Mouse (Mus musculus): ENCODE measurements around the gene Amotl1.

Gene Amotl1

DNA sequence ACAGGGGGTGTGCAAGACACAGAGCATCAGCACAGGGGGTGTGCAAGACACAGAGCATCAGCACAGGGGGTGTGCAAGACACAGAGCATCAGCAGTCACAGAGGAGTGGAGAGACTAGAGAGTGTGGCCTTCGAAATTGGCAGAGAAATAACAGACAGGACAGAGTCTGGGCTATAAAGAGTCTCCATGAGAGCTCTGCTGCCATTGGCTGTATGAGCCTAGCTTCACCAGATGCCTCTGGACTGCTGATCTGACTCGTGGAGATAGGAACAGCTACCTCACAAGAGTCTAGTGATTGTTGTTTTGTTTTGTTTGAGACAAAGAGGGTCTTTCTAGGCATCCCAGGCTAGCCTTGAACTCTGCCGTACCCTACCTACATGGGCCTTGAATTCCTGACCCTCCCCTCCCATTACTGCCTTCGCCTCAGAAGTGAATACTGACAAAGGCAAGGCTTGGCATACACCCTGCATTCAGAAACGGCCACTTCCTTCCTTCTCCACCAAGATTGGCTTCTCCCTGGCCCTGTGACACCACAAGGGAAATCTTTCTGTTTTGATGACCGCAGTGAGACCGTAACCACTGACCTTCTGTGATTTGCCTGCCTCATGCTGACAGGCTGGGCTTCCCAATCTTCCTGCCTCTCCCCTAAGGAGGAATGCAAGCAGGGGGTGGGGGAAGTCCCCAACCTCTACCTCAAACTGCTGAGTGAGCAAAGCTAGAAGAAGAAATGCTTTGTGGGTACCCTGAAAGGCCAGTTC lies 3.4 kb downstream of the Amotl1 start:
- peak; percentile 48 for DNase-seq

GRCm38 (mm10) chr9:14636244-14636643 lies 8.6 kb downstream of the Amotl1 start:
- no peak for DNase-seq

DNA sequence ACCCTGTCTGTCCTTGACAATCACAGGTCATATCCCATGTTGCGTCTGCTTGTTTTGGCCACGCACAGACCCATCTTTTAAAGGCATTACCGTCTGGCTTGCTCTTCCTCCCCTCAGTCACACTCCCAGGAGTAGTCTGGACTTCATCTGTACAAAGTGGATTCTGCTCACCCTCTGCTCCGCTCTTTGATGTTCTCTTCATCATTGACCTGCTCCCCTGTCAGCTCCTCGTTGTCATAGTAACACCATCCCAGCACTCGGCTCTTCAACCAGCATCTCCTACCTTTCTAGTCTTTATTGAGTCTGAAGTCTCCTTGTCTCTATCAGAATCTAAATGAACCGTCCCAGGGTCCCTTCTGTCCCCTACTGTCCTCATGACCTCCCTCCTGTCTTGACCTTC lies 9.3 kb downstream of the Amotl1 start:
- no peak for DNase-seq

DNA sequence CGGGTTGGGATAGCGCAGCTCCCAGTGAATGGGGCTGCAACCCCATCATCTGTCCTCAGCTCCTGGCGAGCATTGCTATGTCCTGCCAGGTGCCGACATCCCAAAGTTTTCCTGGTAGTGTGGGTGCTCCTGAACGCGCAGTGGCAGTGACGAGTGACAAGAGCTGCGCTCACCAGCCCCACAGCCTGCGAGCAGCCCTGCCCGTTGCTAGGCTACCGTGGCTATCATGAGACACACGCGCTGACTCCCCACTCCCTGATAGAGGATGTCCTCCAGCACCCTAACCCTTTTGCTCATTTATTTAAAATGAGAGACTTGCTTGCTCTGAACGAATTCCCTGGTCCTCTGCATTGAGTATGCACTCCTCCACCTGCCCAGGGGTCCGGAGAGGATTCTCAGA lies 10.7 kb downstream of the Amotl1 start:
- peak; percentile 59 for DNase-seq

DNA sequence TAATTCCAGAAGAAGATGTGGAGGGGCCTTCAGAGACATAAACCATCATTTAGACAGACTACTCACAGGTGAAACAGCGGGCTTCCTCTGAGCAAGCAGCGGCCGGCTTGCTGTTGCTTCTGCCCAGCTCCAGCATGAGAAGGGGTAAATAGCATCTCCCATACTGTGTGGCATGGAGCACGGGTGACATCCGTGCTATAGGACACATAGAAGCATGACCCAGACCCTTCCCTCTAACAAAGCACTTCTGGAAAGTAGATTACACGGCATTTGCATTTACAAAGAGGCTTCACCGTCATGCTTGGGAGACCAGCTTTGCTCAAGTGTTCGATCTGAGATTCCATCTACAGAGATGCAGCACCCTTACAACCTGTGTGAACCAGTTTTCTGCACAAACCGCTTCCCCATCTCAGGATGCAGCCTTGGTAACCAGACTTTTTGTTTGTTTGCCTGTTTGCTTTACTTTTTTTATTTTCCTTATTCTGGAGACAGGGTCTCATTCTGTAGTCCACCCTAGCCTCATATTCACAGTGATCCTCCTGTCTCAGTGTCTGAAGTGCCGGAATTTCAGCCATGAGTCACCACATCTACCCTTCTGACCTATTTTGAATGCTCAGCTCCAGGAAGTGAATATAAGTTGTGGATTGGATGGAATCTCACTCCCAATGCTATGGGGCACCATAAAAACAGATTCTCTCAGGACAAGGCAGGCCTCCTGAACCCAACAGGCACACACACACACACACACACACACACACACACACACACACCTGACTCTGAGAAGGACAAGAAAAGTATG lies 12.3 kb downstream of the Amotl1 start:
- peak; percentile 19 for DNase-seq

DNA sequence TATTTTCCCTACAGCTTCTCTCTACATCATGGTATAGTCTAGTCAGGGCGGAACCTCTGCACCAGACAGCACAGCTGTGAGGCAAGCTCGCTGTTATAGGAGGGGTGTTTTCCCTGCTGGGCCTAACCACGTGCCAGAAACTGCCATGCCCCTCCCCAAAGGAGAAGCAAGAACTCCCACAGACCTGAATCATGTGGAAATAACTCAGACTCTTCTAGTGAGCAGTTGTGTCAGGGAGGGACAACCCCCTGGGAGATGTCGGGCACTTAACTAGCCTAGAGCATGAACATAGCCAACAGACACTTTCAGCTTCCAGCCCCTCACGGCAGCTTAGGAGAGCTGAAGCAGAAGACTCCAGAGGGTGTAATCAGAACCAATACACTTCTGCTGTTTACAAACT lies 13.1 kb downstream of the Amotl1 start:
- no peak for DNase-seq

DNA sequence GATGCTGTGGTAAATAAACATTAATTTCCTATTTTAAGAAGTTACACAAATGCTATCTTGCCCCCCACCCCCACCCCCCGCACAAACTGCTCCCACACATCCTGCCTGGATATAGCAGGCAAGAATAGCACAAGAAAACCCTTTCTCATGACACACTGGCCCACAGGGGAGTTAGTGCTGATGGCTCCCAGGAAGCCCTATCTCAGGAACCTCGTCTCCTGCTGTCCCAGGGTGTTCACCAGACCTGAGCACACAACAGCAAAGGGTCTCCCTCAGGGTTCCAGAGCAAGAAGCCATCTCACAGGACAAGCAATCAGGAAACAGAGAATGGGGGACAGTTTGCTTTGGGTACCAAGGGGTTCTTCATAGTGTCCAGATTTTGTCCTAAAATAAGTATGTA lies 17.3 kb downstream of the Amotl1 start:
- no peak for DNase-seq

DNA sequence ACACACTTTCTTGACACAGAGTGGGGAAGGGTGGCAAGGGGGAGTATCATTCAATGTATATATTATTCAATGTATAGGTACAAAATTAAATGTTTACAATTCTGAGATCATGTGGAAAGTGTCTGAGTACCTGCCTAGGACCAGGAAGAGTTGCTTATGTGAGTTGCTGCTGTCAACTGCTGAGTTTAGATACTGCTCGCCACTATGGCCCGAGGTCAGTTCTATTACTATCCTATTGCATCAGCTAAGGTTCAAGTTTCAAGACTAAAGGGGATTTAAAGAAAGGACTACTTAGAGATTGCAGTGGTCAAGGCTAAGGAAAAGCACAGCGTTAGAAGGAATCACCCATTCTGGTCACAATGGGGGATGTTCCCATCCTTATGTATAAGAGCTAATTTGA lies 18.9 kb downstream of the Amotl1 start:
- no peak for DNase-seq

DNA sequence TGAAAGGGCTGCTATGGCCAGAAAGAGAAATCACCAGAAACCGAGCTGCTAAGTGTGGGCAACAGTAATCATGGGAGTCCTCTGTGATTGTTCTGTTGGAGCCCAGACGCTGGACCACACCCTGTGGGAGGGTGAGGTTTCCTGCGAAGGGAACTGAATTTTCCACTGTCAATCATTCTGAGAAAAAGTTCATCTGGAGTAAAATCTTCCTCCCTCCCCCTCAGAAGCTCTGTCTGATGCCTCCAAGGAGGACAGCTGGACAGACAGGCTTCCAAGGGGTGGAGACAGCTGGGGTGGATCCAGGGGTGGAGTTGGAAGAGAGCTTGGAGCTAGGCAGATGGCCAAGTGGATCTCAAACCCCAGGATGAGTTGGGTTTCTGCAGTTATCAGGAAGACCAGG lies 19.8 kb downstream of the Amotl1 start:
- DNase-seq = no peak

- no peak for DNase-seq
Measured at GRCm38 (mm10) chr9:14623928-14624327, 20.9 kb downstream of the Amotl1 start.

DNA sequence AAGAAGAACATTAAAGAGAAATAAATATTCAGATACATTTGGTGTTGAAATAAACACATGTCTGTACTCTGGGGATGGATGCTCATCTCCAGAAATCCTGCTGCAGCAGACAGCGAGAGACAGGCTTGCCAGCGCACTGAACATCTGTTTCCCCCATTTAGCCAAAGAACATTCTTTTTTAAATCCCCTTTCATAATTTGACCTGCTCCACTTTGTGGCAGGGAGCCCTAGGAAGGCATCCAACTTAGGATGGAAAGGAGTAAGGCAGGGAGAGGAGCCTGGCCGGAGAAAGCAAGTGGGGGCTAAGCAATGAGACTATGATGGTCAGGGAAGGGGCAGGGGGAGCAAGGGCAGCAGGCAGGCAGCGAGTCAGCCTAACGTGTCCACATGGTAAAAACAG lies 21.6 kb downstream of the Amotl1 start:
- DNase-seq = no peak

DNA sequence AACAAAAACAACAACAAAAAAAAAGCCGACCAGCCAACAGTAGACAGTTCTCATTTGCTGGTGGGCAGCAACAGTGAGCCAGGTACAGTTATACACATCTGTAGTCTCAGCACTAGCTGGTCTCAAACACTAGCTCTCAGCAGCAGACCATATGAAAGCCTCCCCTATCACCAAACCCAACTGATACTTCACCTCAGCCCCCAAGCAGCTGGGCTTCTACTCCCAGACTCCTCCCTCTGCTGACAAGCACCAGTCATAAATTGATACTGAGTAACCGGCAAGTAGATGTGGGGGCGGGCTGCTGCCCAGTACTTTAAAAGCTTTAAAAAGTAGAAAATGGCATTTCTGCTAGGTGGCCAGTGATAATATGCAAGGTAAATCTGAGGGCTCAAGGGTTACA lies 22.0 kb downstream of the Amotl1 start:
- DNase-seq = peak; percentile 20

GRCm38 (mm10) chr9:14620107-14620506 lies 24.7 kb downstream of the Amotl1 start:
- DNase-seq = no peak

GRCm38 (mm10) chr9:14614931-14615880 lies 29.6 kb downstream of the Amotl1 start:
- peak; percentile 89 for DNase-seq

GRCm38 (mm10) chr9:14614205-14614930 lies 30.5 kb downstream of the Amotl1 start:
- DNase-seq = peak; percentile 69

DNA sequence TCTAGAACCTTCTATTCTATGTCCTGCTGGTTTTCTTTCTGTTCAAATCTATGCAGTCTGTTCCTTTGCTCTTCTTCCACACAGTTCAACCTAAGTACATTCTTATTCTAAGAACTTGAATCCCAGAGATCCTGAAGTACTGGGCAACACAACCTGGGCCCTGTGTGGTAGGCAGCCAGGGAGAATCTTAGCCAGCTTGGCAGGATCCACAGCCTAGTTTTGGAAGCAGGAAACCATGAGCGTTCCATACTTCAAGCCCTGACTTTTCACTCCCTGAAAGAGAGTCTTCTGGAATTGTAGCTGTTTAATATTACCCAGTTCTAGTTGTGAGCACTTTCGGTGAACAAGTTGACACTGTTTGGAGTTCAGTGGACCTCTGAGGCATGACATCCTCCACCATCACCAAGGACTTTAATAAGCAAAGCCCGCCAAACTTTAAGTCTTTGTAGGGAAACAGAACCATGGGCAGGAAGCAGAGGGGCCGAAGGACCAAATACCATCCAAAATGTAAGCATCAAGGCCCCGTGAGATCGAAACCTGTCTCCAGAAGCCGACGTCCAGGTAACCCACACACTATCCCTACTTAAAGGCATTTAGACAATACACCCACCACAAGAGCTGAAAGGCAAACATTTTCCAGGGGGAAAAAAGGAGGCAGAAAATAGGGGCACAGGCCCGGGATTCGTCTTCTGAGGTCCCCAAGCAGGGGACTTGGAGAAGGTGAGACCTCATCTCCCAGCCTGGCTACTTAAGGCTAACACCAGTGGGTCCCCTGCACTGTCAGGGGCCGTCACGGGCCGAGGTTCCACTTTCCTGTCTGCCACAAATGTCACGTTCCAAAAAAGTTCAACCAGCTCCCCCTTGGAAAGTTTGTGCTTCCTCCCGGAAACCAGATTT lies 31.3 kb downstream of the Amotl1 start:
- DNase-seq = peak; percentile 42

DNA sequence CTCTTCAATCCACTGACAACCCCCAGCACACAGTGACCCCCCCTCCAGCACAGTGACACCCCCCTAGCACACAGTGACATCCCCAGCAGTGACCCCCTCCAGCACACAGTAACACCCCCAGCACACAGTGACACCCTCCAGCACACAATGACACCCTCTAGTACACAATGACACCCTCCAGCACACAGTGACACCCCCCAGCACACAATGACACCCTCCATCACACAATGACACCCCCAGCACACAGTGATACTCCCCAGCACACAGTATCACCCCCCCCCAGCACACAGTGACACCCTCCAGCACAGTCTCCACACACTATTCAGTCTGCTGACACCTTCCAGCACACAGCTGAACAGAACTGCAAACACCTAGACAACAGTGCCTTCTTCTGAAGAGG lies 32.3 kb downstream of the Amotl1 start:
- DNase-seq = no peak

DNA sequence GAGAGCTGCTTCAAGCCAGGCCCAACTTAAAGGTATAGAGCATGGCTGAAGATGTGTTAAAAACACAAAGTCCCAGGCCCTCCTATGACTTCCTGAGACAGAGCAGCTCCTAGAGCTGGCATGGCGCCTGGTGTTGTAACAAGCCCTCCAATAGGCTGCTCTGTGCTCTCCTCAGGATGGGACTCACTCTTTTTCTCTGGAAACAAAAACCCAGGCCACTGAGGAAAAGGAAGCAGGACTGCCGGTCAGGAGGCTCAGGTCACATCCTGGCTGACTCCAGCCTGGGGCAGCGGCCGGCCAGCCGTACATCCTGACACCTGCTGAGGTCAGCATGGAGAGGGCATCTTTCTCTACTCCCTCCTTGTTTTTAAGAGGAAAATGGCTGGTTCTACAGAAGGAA lies 36.3 kb downstream of the Amotl1 start:
- DNase-seq = no peak

GRCm38 (mm10) chr9:14607464-14607863 lies 37.4 kb downstream of the Amotl1 start:
- DNase-seq = no peak

DNA sequence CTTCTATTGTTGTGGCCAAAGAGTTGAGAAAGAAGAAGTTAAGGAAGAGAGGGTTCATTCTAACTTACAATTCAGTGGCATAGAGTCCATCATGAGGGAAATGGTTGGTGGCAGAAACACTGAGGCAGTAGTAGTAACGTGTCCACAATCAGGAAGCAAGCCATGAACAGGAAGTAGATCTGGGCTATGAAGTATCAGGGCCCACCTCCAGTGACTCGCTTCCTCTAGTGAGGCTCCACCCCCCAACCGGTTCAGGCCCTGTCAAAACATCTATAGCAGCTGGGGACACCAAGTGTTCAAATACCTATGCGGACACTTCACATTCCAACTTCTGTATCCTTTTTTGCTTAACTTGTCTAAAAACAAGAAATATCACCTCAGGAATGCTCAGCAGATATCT lies 38.9 kb downstream of the Amotl1 start:
- no peak for DNase-seq

GRCm38 (mm10) chr9:14604363-14604762 lies 40.5 kb downstream of the Amotl1 start:
- DNase-seq = no peak

Data from embryo, embryonic 11 days (tissue).